Mouse (Mus musculus) ES-E14 (cell line): ENCODE data around the gene Slc11a1. TPM values are rescaled to one million over a fixed set of nuclear protein-coding genes. Genes with fewer than 3 reads are reported as not detected.

Source experiments
- DNase-seq: peaks from one replicate; pipeline ENCODE4 v3.0.0-alpha.2; 2013; ENCODE audit warnings: low read depth, low spot score
- H3K27ac ChIP-seq: 2 replicates; pipeline ENCODE4 v1.5.1; 2012; ENCODE audit warnings: low read depth, mild to moderate bottlenecking, low read length, moderate library complexity, mixed read lengths; ENCODE audit not compliant: poor library complexity, insufficient read depth, severe bottlenecking
- H3K36me3 ChIP-seq: 2 replicates; pipeline ENCODE4 v1.6.1; 2012; ENCODE audit warnings: mild to moderate bottlenecking, low read length, moderate library complexity, mixed read lengths; ENCODE audit not compliant: control insufficient read depth, poor library complexity, insufficient read depth, severe bottlenecking
- H3K4me1 ChIP-seq, 2 experiments: fragments of 150-350 bp in 1 of 2; sonication (generic) in 1 of 2; 2 replicates each; pipeline ENCODE4 v1.6.1; 2012; ENCODE audit warnings: low read length in 2 of 2, mild to moderate bottlenecking in 1 of 2, mixed read lengths in 1 of 2; ENCODE audit not compliant: control insufficient read depth in 2 of 2, insufficient read depth in 2 of 2, poor library complexity in 1 of 2
- H3K4me3 ChIP-seq, 2 experiments: fragments of 150-350 bp in 1 of 2; sonication (generic) in 1 of 2; 2 replicates each; pipeline ENCODE4 v1.5.1; 2012; ENCODE audit warnings: low read length in 2 of 2, low read depth in 1 of 2, mild to moderate bottlenecking in 1 of 2, mixed read lengths in 1 of 2; ENCODE audit not compliant: insufficient read depth in 1 of 2, poor library complexity in 1 of 2, severe bottlenecking in 1 of 2
- H3K9ac ChIP-seq: 2 replicates; pipeline ENCODE4 v1.6.1; 2012; ENCODE audit warnings: low read depth, mild to moderate bottlenecking, low read length, mixed read lengths; ENCODE audit not compliant: poor library complexity, insufficient read depth, severe bottlenecking
- H3K9me3 ChIP-seq: fragments of 150-350 bp; sonication (generic); 2 replicates; pipeline ENCODE4 v1.6.1; 2012; ENCODE audit warnings: low read depth, mild to moderate bottlenecking, low read length; ENCODE audit not compliant: control insufficient read depth, insufficient read depth
- CHD2 ChIP-seq: IDR thresholded peaks from 2 replicates; pipeline ENCODE4 v1.6.1; 2014; ENCODE audit warnings: mild to moderate bottlenecking, low read depth, low read length, inconsistent platforms
- HCFC1 ChIP-seq: IDR thresholded peaks from 2 replicates; pipeline ENCODE4 v1.6.1; 2012; ENCODE audit warnings: low read length, inconsistent platforms, borderline replicate concordance; ENCODE audit not compliant: insufficient read depth
- MAFK ChIP-seq: IDR thresholded peaks from 2 replicates; pipeline ENCODE4 v1.6.1; 2014; ENCODE audit warnings: mild to moderate bottlenecking, low read depth, low read length, inconsistent platforms; ENCODE audit not compliant: insufficient read depth
- ZC3H11A ChIP-seq: IDR thresholded peaks from 2 replicates; pipeline ENCODE4 v1.6.1; 2012; ENCODE audit warnings: low read depth, mild to moderate bottlenecking, inconsistent platforms, low read length, borderline replicate concordance
- ZNF384 ChIP-seq: IDR thresholded peaks from 2 replicates; pipeline ENCODE4 v1.6.1; 2012; ENCODE audit warnings: low read depth, low read length, inconsistent platforms
- in situ Hi-C, 2 experiments: fragments of 600-800 bp; cut with MboI; formaldehyde crosslinking; loops; one replicate each; pipeline ENCODE4 v1.15.1; 2025; ENCODE audit warnings: low sequenced_read_pairs in 2 of 2, inconsistent platforms in 1 of 2; ENCODE audit not compliant: unreplicated experiment in 2 of 2
- total RNA-seq: library from RNA; depleted of rRNA; stranded (reverse); fragments of 300-350 nt; gene quantifications from 2 replicates; pipeline ENCODE4 v1.2.3, GENCODE M21; 2012

The Slc11a1 gene
- total RNA-seq, 1 experiment: 19.9 TPM

DNA sequence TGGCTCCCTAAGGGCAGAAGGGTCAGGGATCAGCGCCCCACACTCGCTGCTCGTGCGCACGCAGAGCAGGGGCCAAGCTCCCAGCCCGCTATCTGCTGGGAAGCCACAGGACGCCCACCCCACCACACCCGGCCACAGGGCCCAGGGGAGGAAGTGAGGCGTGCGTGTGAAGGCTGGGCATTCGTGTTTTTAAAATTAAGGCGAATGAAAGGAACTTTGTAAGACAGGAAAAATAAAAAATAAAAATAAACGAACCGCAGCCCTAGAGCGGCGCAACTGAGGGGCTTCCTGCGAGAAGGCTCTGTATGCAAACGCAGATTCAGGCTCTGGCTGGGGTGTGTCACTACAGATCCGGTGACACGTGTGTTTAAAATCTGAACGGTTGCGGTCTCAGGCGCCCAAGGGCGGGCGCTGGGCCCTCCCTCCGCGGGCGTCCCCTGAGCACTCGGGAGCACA lies 14.9 kb downstream of the Slc11a1 start:
- Histone ChIP-seq H3K9me3 (no peaks in the 10 kb centered on the region), H3K9ac (peak overlapping the region; percentile 73), H3K36me3 (peaks cover 9% of the 10 kb centered on the region; the same call in 1 of the 2 replicates), H3K4me3 (peak overlapping the region; percentile 52 to 67), H3K4me1 (peaks cover 0 to 26% of the 10 kb centered on the region in 2 experiments; a peak in 3 of 4 replicates), H3K27ac (no peak overlapping the region)
- TF ChIP-seq CHD2: no peak
- TF ChIP-seq MAFK: no peak
- no peak for TF ChIP-seq ZC3H11A
- TF ChIP-seq HCFC1: no peak
- TF ChIP-seq ZNF384: no peak
- DNase-seq: no peak
- in situ Hi-C loops: no loop called here

- Histone ChIP-seq H3K27ac (no peak overlapping the region), H3K4me1 (peaks cover 0 to 21% of the 10 kb centered on the region in 2 experiments; a peak in 3 of 4 replicates), H3K4me3 (peak overlapping the region; percentile 67 to 84), H3K36me3 (peaks cover 14% of the 10 kb centered on the region; the same call in 1 of the 2 replicates), H3K9ac (peak overlapping the region; percentile 73; the same call in 1 of the 2 replicates), H3K9me3 (no peaks in the 10 kb centered on the region)
- in situ Hi-C loops: no loop called here
- TF ChIP-seq HCFC1: no peak
- TF ChIP-seq MAFK: peak; percentile 63
- peak; percentile 87 for DNase-seq
These were observed 15.4 kb downstream of the Slc11a1 start for GRCm38 (mm10) chr1:74390287-74390906.

DNA sequence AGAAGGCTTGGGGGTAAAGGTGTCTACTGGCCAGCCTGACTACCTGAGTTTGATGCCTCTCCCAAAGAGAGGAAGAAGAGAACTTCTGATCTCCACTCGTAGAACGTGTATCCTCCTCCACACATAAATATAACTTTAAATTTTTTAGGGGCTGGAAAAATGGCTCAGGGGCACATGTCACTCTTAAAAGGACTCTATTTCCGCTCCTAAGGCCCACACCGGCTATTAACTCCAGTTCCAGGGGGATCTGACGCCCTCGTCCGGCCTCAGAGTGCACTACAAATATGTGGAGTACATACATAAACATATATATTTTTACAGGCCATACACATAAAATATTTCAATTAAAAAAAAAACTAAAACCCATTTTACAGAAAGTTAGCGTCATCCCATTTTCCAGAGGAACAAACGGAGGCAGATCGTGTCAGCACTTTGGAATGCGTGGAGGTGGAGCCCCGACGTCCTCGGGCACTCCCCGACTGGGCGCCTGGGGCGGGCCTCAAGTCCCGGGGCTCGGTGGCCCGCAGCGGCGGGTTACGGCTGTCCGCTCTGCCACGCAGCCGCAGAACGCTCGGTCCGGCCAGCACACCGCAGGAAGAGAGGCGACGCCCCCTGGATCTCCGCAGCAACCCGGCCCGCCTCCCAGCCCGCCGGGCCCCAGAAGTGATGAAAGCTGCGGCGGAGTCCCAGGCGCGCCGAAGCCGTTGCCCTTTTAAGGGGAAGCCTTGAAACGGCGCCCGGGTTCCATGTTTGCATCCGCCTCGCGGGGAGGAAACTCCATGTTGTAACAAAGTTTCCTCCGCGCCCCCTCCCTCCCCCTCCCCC lies 16.1 kb downstream of the Slc11a1 start, which contains the start of gene Ctdsp1:
Gene Ctdsp1, plus strand, starts transcription at position 586 of the 825 bp plus-strand sequence.
- Histone ChIP-seq H3K4me3 (peak within 1 kb of the TSS; percentile 67 to 84), H3K4me1 (peaks cover 0 to 20% of the 10 kb centered on the region in 2 experiments; a peak in 3 of 4 replicates), H3K9ac (peak within 1 kb of the TSS; percentile 92), H3K27ac (peak within 1 kb of the TSS; percentile 79), H3K9me3 (no peaks in the 10 kb centered on the region), H3K36me3 (peaks cover 14% of the 10 kb centered on the region; the same call in 1 of the 2 replicates)
- TF ChIP-seq ZNF384 (no peak), ZC3H11A (peak; percentile 66), HCFC1 (0 out of 2 replicates have a peak, but pooled peaks have one; percentile 25), CHD2 (no peak), MAFK (no peak)
- peak; percentile 69 for DNase-seq
- in situ Hi-C loops: no loop called here

GRCm38 (mm10) chr1:74391844-74392441 lies 16.9 kb downstream of the Slc11a1 start:
- peaks cover 14% of the 10 kb centered on the region; the same call in 1 of the 2 replicates for H3K36me3 ChIP-seq
- peak overlapping the region; percentile 92 for H3K9ac ChIP-seq
- no peaks in the 10 kb centered on the region for H3K9me3 ChIP-seq
- H3K4me1 ChIP-seq: peaks cover 0 to 20% of the 10 kb centered on the region in 2 experiments; a peak in 3 of 4 replicates
- TF ChIP-seq HCFC1: no peak
- 0 out of 2 replicates have a peak, but pooled peaks have one; percentile 25 for TF ChIP-seq CHD2
- peak overlapping the region; percentile 79 for H3K27ac ChIP-seq
- no peak for DNase-seq
- H3K4me3 ChIP-seq: peak overlapping the region; percentile 67 to 84
- in situ Hi-C loops: no loop called here
